Mouse (Mus musculus) T-helper 2 cell (primary cell): ENCODE results near the gene A530016L24Rik.

Experiments
- in situ Hi-C: fragments of 300-600 bp; cut with MboI, MseI; formaldehyde crosslinking; loops from one replicate; pipeline ENCODE4 v1.15.1; 2025; ENCODE audit warnings: high pct_unique_total_duplicates

A530016L24Rik gene

GRCm38 (mm10) chr12:112503003-112503771, 13.9 kb downstream of the A530016L24Rik start:
- in situ Hi-C loops = no loop called here

GRCm38 (mm10) chr12:112506267-112506666, 17.0 kb downstream of the A530016L24Rik start:
- in situ Hi-C loops = no loop called here

- in situ Hi-C loops = no loop called here
Measured at GRCm38 (mm10) chr12:112507264-112507663, 18.0 kb downstream of the A530016L24Rik start.

DNA sequence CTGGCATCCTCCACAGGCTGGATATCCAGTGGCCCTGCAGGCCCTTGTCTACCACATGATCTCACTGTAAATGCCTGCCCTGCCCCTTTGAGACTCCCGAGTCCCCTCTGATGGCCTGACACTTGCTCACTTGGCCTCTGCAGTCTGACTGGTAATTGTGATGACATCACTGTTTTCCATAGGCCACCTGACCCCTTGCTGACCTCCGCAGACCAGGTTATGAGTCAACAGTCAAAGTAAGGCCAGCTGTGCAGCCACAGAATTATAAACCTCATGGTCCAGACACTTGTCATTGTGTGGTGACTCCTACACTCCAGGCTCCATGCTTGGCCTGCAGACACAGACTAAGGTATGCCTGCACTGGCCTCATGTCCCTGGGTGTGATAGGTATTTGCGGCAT, 18.7 kb downstream of the A530016L24Rik start:
- in situ Hi-C loops = no loop called here

DNA sequence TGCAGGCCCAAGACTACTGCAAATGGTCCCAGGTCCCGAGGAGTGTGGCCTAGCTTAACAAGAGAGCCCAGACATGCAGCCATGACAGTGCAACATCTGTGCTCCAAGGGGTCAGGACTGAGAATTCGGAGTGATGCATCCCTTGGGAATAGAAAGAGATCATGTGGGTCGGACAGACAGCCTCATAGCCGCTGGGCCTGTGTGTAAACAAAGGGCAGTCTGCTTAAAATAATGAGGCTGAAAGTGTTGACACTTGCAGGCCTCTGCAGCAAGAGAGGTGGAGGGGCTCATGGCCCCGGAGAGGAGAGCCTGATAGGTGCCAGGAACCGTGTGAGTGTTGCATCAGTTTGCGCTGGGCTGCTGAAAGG, 21.1 kb downstream of the A530016L24Rik start:
- in situ Hi-C loops = no loop called here

- in situ Hi-C loops = no loop called here
Measured at GRCm38 (mm10) chr12:112510733-112511372, 21.6 kb downstream of the A530016L24Rik start.

DNA sequence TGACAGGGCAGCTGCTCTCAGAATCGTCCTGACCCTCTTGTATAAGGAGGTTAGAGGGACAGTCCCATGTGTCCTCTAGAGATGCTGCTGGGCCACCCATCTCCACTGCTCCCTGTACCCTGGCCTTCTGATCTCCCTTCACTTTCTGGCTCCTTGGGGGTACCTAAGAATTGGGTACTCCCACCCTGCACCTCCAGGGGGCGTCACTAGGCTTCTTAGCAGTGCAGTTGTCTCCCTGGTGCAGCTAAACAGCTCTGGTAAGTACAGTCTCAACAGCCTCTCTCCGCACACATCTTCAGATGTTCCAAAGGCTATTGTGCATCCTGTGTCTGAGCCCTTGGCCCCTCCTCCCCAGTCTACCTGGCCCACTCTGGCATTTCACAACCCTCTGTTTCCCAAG, 25.6 kb downstream of the A530016L24Rik start:
- in situ Hi-C loops = no loop called here

DNA sequence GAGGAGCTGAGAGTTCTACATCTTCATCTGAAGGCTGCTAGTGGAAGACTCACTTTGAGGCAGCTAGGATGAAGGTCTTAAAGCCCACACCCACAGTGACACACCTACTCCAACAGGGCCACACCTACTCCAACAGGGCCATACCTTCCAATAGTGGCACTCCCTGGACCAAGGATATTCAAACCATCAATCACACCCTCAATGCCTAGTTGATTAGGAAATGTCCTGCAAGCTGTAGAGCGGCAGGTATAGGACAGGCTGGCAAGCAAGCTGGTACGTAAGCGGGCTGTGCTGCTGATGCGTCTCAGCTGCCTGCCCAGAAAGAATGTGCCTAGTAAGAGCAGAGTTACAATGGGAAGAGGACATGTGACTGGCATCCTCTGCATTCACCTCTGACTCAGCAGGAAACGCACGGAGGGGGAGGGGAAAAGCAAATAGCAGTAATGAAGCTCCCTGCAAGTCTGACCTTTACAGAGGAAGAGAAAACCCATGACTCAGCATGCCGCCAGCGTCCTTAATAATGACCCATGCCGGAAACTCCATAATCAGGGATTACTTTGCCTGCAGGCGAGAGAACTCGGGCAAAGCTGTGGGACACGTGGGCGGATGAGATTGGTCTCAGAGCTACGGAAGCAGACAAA, 27.6 kb downstream of the A530016L24Rik start, which contains the start of gene Tmem179:
Tmem179 (minus strand) TSS at position 51 of the 641 bp plus-strand sequence.
- in situ Hi-C loops = no loop called here

DNA sequence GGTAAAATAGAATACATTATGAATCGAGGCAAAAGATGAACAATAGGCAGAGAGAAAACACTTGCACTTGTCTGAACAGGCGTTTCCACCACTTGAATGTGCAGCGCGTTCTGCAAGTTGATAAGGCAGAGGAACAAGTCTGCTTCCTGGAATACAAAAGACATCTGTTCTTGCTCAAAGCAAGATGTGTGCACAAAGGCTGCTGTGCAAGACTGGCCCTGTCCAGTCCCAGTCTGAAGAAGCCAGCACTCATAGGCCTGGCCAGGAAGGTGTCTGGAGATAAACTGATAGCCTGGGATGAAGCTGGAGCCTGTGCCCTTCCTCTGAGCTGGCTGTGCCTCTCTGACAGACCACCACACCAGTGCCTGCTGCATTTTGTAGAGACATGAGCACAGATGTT, 28.9 kb downstream of the A530016L24Rik start:
- in situ Hi-C loops = no loop called here

DNA sequence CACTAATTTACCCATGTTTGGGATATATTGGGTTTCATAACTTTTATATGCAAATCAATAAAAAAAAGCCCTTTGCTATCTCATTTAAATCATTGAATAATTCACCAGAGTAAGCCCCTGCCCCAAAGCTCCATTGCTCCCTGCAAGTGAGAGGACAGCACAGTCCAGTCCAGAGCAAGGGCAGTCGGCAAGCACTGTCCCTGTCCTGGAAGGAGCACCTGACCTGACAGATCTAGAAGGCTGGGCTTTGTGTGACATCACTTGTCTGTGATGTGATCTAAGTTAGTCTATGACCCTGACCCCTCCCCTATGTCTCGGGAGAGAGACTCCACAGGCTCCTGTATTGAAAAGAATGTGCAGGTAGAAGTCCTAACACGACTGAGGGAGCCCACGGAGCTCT, 44.5 kb downstream of the A530016L24Rik start:
- in situ Hi-C loops = no loop called here

DNA sequence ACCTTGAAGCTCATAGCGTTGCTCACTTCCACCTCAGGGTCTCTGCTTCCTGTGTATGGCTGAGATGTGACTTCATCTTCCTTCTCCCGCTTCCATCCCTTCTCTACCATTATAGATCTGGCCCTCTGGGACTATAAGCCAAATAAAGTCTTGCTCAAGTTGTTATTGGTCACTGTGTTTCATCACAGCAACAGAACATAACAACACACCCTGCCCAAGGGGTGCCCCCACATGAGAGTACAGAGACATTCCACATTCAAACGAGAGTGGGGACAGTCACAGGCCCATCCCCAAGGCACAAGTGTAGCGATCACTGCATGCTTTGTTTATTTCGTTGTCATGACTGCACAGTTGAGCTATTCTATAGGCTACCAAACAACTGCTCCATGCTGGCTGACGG, 48.0 kb downstream of the A530016L24Rik start:
- in situ Hi-C loops = no loop called here

DNA sequence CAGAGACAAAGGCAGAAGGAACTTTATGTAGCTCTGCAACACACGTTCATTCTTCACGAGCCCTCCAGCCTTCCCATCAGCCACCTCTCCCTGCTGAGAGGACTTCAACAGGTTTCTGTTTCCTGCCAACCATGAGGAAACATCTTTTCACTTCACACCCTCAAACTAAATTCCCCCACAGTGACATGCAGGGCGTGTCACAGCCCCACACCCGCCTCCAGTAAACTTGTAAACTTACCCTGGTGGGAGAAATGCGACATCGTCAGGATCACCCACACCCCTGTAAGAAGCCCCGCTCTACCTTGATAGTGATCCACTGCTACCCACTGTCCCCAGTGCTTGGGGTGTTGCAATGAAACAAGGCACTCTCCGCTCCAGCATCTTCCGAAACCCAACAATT, 49.1 kb downstream of the A530016L24Rik start:
- in situ Hi-C loops = no loop called here

GRCm38 (mm10) chr12:112539466-112539965, 50.3 kb downstream of the A530016L24Rik start:
- in situ Hi-C loops = no loop called here

GRCm38 (mm10) chr12:112540321-112540720, 51.1 kb downstream of the A530016L24Rik start:
- in situ Hi-C loops = no loop called here

DNA sequence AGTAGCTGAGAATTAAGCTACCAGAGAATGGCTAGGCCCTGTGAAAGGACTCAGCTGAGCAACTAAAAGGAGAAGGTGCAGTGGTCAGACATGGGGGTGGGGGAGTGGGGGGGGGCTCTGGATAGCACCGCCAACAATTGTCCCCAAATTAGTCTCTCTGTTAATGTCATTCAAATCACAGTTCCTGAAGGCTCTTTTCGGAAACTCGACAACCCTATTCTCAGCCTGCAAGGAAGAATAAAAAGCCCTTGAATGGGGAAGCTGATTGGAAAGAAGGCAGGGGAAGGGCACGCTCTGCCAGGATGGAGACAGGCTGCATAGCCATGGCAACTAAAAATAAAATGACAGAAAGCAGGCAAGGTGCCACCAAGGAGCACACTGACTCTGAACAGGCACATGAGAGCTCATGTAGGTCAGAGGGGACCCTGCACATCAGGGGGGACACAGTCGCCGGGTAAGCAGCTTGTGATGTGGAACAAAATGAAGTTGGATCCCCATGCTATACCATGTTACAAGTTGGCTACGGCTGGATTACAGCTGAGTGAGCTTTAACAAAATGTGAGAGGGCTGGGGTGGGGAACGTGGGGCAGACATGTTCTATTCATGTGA, 52.3 kb downstream of the A530016L24Rik start:
- in situ Hi-C loops = no loop called here

DNA sequence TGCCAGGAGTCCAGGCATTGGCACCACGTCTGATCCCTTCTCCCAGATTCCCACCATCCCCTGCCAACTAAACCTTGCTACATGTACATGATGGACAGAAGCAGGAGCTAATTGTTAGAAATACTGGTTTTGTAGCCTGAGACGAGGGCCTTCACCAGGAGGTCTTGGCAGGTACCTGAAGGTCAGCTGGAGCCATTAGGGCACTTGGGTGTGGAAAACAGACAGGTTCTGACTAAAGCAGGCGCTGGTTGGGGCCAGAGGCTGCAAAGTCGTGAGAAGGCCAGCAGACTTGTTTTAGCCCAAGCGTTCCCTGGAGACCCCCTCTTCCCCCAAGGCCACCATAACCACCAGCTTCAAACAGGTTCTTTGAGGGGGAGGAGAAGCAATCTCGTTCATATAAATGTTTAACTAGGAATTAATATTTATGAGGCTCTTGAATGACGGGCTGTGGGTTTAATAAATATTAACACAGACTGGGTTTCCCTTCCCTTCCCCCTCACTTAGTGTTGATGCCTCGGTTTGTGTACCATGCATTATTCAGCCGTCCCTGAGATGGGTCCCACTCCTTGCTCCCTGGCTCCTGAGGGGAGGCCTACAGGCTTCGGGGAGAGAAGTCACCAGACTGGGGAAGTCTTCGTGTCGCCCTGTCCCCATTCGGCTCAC, 53.1 kb downstream of the A530016L24Rik start:
- in situ Hi-C loops = no loop called here

DNA sequence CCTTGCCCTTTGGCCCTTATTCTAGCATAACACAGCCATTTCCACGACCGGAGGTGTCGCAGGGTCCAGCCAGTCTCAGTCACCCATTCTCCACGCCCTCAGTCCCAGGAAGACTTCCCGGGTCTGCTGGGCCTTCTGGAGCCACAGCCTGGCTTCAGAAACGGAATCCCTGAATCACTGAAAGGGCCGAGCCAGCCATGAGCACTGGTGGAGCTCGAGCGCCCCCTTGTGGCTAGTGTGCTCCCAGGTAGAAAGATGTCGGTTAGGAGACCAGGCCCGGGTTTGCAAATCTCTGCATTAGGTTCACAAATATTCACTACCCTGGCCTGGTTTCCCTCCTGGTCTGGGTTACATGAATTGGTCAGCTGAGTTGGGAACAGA, 53.7 kb downstream of the A530016L24Rik start:
- in situ Hi-C loops = no loop called here

DNA sequence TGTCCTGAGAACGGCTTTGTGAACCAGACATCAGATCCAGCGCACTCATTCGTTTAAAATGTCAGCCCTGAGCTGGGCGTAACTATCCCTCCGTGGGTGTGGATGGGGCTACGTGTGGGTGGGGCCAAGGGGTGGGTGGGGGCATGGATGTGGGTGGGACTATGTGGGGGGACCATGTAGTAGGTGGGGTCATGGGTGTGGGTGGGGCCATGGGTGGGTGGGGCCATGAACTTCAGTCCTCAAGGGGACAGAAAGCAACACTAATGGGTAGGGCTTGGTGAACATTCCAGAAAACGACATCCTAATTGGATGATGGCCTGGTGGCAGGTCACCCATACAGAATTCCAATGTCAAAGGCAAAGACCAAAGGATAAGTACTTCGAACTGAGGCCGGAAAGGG, 54.7 kb downstream of the A530016L24Rik start:
- in situ Hi-C loops = no loop called here

GRCm38 (mm10) chr12:112544946-112545701, 55.9 kb downstream of the A530016L24Rik start:
- in situ Hi-C loops = no loop called here

DNA sequence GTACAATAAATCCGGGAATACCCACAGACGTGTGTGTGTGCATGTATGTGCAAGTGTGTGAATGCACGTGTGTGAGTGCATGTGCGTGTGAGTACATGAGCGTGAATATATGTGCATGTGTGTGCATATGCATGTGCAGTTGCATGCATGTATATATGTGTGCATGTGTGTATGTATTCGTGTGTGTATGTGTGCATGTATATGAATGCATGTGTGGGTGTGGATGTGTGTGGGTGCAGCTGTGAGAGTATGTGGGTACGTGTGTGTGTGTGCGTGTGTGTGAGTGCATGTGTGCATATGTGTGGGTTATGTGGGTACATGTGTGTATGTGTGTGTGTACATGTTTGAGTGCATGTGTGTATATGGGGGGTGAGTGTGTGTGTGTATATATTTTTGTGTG, 56.9 kb downstream of the A530016L24Rik start:
- in situ Hi-C loops = no loop called here

GRCm38 (mm10) chr12:112549287-112549686, 60.0 kb downstream of the A530016L24Rik start:
- in situ Hi-C loops = no loop called here
